Mouse (Mus musculus): ENCODE data around the gene Fam208b.
"Not testable (repeated sequence)": the region's sequence is repeated elsewhere in the genome, so short reads cannot be mapped to it uniquely, and the experiment has no call there.

- TF ChIP-seq GATA1, TAL1 (IDR thresholded peaks at IDR 0.05; ENCODE audit: low read length): not testable (repeated sequence)
Observed at GRCm38 (mm10) chr13:3519357-3519756, 91.6 kb downstream of the Fam208b start.

Data from erythroblast, embryonic 14.5 days (primary cell).